Mouse (Mus musculus) naive thymus-derived CD4-positive, alpha-beta T cell, adult 2 months (primary cell): Measurements from ENCODE around the gene Taar7e.
"Not testable (repeated sequence)": the region's sequence is repeated elsewhere in the genome, so short reads cannot be mapped to it uniquely, and the experiment has no call there.

ENCODE experiments used
- DNase-seq: peaks from one replicate; pipeline ENCODE4 v3.0.0-alpha.2; 2011; ENCODE audit warnings: low read depth

Taar7e gene

GRCm38 (mm10) chr10:24037314-24037713, at the start of gene Taar7e:
Taar7e (plus strand) TSS chr10:24037614.
- DNase-seq: no peak

- DNase-seq: no peak
Observed at GRCm38 (mm10) chr10:23993381-23993780, 44.0 kb upstream of the Taar7e start, which contains the start of gene Taar7a. Taar7a (minus strand) TSS chr10:23993481.

GRCm38 (mm10) chr10:23999639-24000038, 37.8 kb upstream of the Taar7e start, which contains the start of gene Taar7b:
Taar7b (plus strand) TSS chr10:23999939.
- DNase-seq: no peak

GRCm38 (mm10) chr10:24006442-24006841, 31.0 kb upstream of the Taar7e start:
- DNase-seq: no peak

GRCm38 (mm10) chr10:24007034-24007433, 30.4 kb upstream of the Taar7e start:
- no peak for DNase-seq

GRCm38 (mm10) chr10:24008143-24008542, 29.3 kb upstream of the Taar7e start:
- no peak for DNase-seq

GRCm38 (mm10) chr10:24026922-24027321, 10.5 kb upstream of the Taar7e start, which contains the start of gene Taar7d:
Taar7d (plus strand) TSS chr10:24027222.
- no peak for DNase-seq

- no peak for DNase-seq
Observed at GRCm38 (mm10) chr10:24031347-24031746, 6.1 kb upstream of the Taar7e start.

- no peak for DNase-seq
Observed at GRCm38 (mm10) chr10:24040120-24040869, 2.9 kb downstream of the Taar7e start.

GRCm38 (mm10) chr10:24049210-24049609, 11.8 kb downstream of the Taar7e start, which contains the start of gene Taar7f:
Taar7f (plus strand) TSS chr10:24049510.
- DNase-seq: no peak

GRCm38 (mm10) chr10:24052039-24052438, 14.6 kb downstream of the Taar7e start:
- no peak for DNase-seq

- no peak for DNase-seq
Observed at GRCm38 (mm10) chr10:24058986-24059385, 21.6 kb downstream of the Taar7e start.

- not testable (repeated sequence) for DNase-seq
Observed at GRCm38 (mm10) chr10:24074751-24075150, 37.3 kb downstream of the Taar7e start.

GRCm38 (mm10) chr10:24076200-24076599, 38.8 kb downstream of the Taar7e start, which contains the start of gene Taar8a:
Taar8a (plus strand) TSS chr10:24076500.
- DNase-seq: not testable (repeated sequence)

- no peak for DNase-seq
Observed at GRCm38 (mm10) chr10:24080166-24080565, 42.8 kb downstream of the Taar7e start.

GRCm38 (mm10) chr10:24085936-24086335, 48.5 kb downstream of the Taar7e start:
- DNase-seq: no peak

- no peak for DNase-seq
Observed at GRCm38 (mm10) chr10:24086555-24086954, 49.1 kb downstream of the Taar7e start.

- DNase-seq: no peak
Observed at GRCm38 (mm10) chr10:24087168-24087567, 49.8 kb downstream of the Taar7e start.
